In the genomic region with DNA sequence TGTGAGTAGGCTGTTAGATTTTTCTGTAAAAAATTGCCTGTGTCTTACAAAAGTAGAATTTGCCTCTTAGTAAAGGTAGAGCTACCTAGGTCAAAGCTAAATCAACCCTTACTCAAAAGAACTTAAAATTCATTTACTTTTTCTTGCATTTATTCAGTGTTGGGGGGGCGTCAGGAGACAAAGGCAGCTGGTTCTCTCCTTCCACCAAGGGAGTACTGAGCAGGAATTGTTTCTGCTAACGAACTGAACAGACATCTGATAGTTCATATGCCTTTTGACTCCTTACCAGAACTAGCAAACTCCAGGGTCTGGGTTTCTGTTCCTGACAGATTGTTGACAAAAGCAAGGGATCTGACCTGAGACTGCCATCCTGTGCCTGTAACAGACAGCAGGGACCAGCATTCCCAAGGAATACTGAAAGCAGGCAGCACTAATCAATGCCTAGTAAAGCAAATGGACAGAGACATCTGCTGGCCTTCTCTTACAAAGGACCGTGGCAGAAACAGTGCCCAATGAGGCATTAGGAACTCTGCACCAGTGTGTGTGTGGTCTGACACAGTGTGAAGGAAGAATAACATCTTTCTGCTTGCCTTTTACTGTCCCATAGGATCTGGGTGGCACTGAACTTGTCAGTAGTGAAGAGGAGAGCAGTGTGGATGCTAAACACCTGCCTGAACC, we compare ENCODE assay signal across 8 mouse cellular contexts.
DNase-seq lines count a peak whose midpoint lies in the region; ATAC-seq lines count a peak whose summit lies in the region.

No protein-coding gene starts in this region.

- peak; percentile 76 for ATAC-seq in kidney, embryonic 14.5 days (ENCODE audit: low FRiP score, low TSS enrichment)
- peak; percentile 68; the same call in 1 of the 2 replicates for ATAC-seq in hindbrain, embryonic 14.5 days (ENCODE audit: low FRiP score)
- peak; percentile 65 for ATAC-seq in neural tube, embryonic 13.5 days (ENCODE audit: low read depth)

- 20% methylated on average over 3 of the region's 3 CpGs for WGBS in kidney, embryonic 14.5 days
- WGBS in hindbrain, embryonic 14.5 days: 28% methylated on average over 3 of the region's 3 CpGs
- WGBS in neural tube, embryonic 13.5 days: 26% methylated on average over 3 of the region's 3 CpGs

- no peak overlapping the region for H3K9ac ChIP-seq in kidney, embryonic 14.5 days (ENCODE audit: low read depth, low read length)
- H3K9ac ChIP-seq in hindbrain, embryonic 14.5 days: no peak overlapping the region; the same call in 1 of the 2 replicates
- H3K9ac ChIP-seq in neural tube, embryonic 13.5 days: 0 out of 2 replicates have a peak overlapping the region, but pooled peaks have one; percentile 17

- no peak overlapping the region for H3K4me2 ChIP-seq in kidney, embryonic 14.5 days (replicated peaks; ENCODE audit: low read depth, low read length)
- H3K4me2 ChIP-seq in hindbrain, embryonic 14.5 days (replicated peaks): no peak overlapping the region
- no peak overlapping the region for H3K4me2 ChIP-seq in neural tube, embryonic 13.5 days

- DNase-seq in kidney, adult 18-20 months: no peak
- DNase-seq in embryo, embryonic 11 days: peak; percentile 64
- no peak for DNase-seq in hindbrain, embryonic 14.5 days (ENCODE audit: low spot score)
- no peak for DNase-seq in adrenal gland, adult 2 months
- no peak for DNase-seq in cerebellum, adult 11 months
- DNase-seq in left cerebral cortex, adult 9 months (ENCODE audit: low spot score in 2 of 2): no peak

- no peaks in the 10 kb centered on the region for H3K4me1 ChIP-seq in kidney, embryonic 14.5 days (ENCODE audit: control insufficient read depth, insufficient read depth, low read length)
- peaks cover 7% of the 10 kb centered on the region; the same call in 1 of the 2 replicates for H3K4me1 ChIP-seq in hindbrain, embryonic 14.5 days (replicated peaks; ENCODE audit: control insufficient read depth, insufficient read depth, low read length)
- peaks cover 12% of the 10 kb centered on the region for H3K4me1 ChIP-seq in neural tube, embryonic 13.5 days (replicated peaks)

- no peak overlapping the region for H3K27ac ChIP-seq in kidney, embryonic 14.5 days (ENCODE audit: low read depth, low read length)
- H3K27ac ChIP-seq in hindbrain, embryonic 14.5 days: no peak overlapping the region
- no peak overlapping the region for H3K27ac ChIP-seq in neural tube, embryonic 13.5 days (replicated peaks)

- H3K4me3 ChIP-seq in kidney, embryonic 14.5 days (ENCODE audit: low read length): no peak overlapping the region
- H3K4me3 ChIP-seq in hindbrain, embryonic 14.5 days (replicated peaks; ENCODE audit: low read length): no peak overlapping the region
- H3K4me3 ChIP-seq in neural tube, embryonic 13.5 days: no peak overlapping the region

- H3K27me3 ChIP-seq in kidney, embryonic 14.5 days (ENCODE audit: control insufficient read depth, insufficient read depth, low read length): no peaks in the 10 kb centered on the region
- H3K27me3 ChIP-seq in hindbrain, embryonic 14.5 days (ENCODE audit: control insufficient read depth, insufficient read depth, low read length): no peaks in the 10 kb centered on the region
- no peaks in the 10 kb centered on the region for H3K27me3 ChIP-seq in neural tube, embryonic 13.5 days

- H3K36me3 ChIP-seq in kidney, embryonic 14.5 days (ENCODE audit: control insufficient read depth, insufficient read depth, low read length): no peaks in the 10 kb centered on the region
- no peaks in the 10 kb centered on the region for H3K36me3 ChIP-seq in hindbrain, embryonic 14.5 days (replicated peaks; ENCODE audit: control insufficient read depth, insufficient read depth)
- no peaks in the 10 kb centered on the region for H3K36me3 ChIP-seq in neural tube, embryonic 13.5 days

- H3K9me3 ChIP-seq in kidney, embryonic 14.5 days (ENCODE audit: control insufficient read depth, low read length): no peaks in the 10 kb centered on the region
- no peaks in the 10 kb centered on the region for H3K9me3 ChIP-seq in hindbrain, embryonic 14.5 days (ENCODE audit: control insufficient read depth, low read length)
- H3K9me3 ChIP-seq in neural tube, embryonic 13.5 days: no peaks in the 10 kb centered on the region
